Mouse (Mus musculus): ENCODE measurements around the gene Gnb1l. TPM values are rescaled to one million over a fixed set of nuclear protein-coding genes. Genes with fewer than 3 reads are reported as not detected.

The Gnb1l gene
- total and polyA plus RNA-seq, 3 experiments, result 4.4 to 15.5 (median 7.8) TPM

Other genes starting within 250 kb of the Gnb1l start
- gene Ranbp1, start 250.0 kb upstream of the Gnb1l start, total RNA-seq (2021), result 100 to 1,000 TPM; 139 to 162 TPM
- 141 and 175 TPM in 2 replicates for gene Ranbp1, start 250.0 kb upstream of the Gnb1l start, polyA plus RNA-seq (2012; rRNA removed)
- gene Gm49776, start 240.4 kb upstream of the Gnb1l start, total RNA-seq (2021), result 1 to 10 TPM in 1 of 2 experiments, not detected in 1; 2.7 TPM
- not detected in 2 replicates for gene Gm49776, start 240.4 kb upstream of the Gnb1l start, polyA plus RNA-seq (2012; rRNA removed)
- 10 to 100 TPM; 23.3 to 27.3 TPM for gene Dgcr8, start 209.5 kb upstream of the Gnb1l start, total RNA-seq (2021)
- 12.3 and 20.6 TPM in 2 replicates for gene Dgcr8, start 209.5 kb upstream of the Gnb1l start, polyA plus RNA-seq (2012; rRNA removed)
- 10 to 100 TPM; 36.1 to 37.1 TPM for gene Tango2, start 150.6 kb upstream of the Gnb1l start, total RNA-seq (2021)
- gene Tango2, start 150.6 kb upstream of the Gnb1l start, polyA plus RNA-seq (2012; rRNA removed), result 40.6 and 51.1 TPM in 2 replicates
- 10 to 100 TPM; 33.4 to 48.9 TPM for gene Arvcf, start 150.5 kb upstream of the Gnb1l start, total RNA-seq (2021)
- 54.2 and 59.1 TPM in 2 replicates for gene Arvcf, start 150.5 kb upstream of the Gnb1l start, polyA plus RNA-seq (2012; rRNA removed)
- 10 to 100 TPM; 73.3 TPM for gene Txnrd2, start 72.3 kb upstream of the Gnb1l start, total RNA-seq (2021)
- 50.3 and 64.6 TPM in 2 replicates for gene Txnrd2, start 72.3 kb upstream of the Gnb1l start, polyA plus RNA-seq (2012; rRNA removed)
- 100 to 1,000 TPM; 203 to 288 TPM for gene Comt, start 71.9 kb upstream of the Gnb1l start, total RNA-seq (2021)
- gene Comt, start 71.9 kb upstream of the Gnb1l start, polyA plus RNA-seq (2012; rRNA removed), result 407 and 432 TPM in 2 replicates
- gene Rtl10, start 188 bp downstream of the Gnb1l start, total RNA-seq (2021), result 1 to 10 TPM; 4.4 to 5.8 TPM
- gene Rtl10, start 188 bp downstream of the Gnb1l start, polyA plus RNA-seq (2012; rRNA removed), result 6.4 and 8.3 TPM in 2 replicates
- gene Tbx1, start 92.0 kb downstream of the Gnb1l start, total RNA-seq (2021), result under 1 TPM in 1 of 2 experiments, not detected in 1; 0.28 TPM
- 0.47 and 0.49 TPM in 2 replicates for gene Tbx1, start 92.0 kb downstream of the Gnb1l start, polyA plus RNA-seq (2012; rRNA removed)
- not detected for gene Gp1bb, start 123.7 kb downstream of the Gnb1l start, total RNA-seq (2021)
- gene Gp1bb, start 123.7 kb downstream of the Gnb1l start, polyA plus RNA-seq (2012; rRNA removed), result 2.1 and 4.0 TPM in 2 replicates
- 1 to 10 TPM; 2.4 to 3.6 TPM for gene Gm49601, start 127.7 kb downstream of the Gnb1l start, total RNA-seq (2021)
- gene Gm49601, start 127.7 kb downstream of the Gnb1l start, polyA plus RNA-seq (2012; rRNA removed), result 3.7 and 4.0 TPM in 2 replicates
- gene Sept5, start 131.2 kb downstream of the Gnb1l start, total RNA-seq (2021), result 10 to 100 TPM; 12.6 to 12.9 TPM
- gene Sept5, start 131.2 kb downstream of the Gnb1l start, polyA plus RNA-seq (2012; rRNA removed), result 8.0 and 9.1 TPM in 2 replicates